Mouse (Mus musculus) E14TG2a.4 (cell line): ENCODE results near the gene Hist1h2ae.
"Not testable (repeated sequence)": the region's sequence is repeated elsewhere in the genome, so short reads cannot be mapped to it uniquely, and the experiment has no call there.

Experiments
- H3K27me3 ChIP-seq: 2 replicates; pipeline ENCODE4 v1.6.1; 2014; ENCODE audit warnings: low read length, control low read depth; ENCODE audit not compliant: insufficient read depth
- H3K36me3 ChIP-seq: 2 replicates; pipeline ENCODE4 v1.6.1; 2014; ENCODE audit warnings: low read length, control low read depth; ENCODE audit not compliant: insufficient read depth
- H3K4me1 ChIP-seq: replicated peaks from 2 replicates; pipeline ENCODE4 v1.6.1; 2014; ENCODE audit warnings: low read depth, low read length, control low read depth
- H3K4me3 ChIP-seq: replicated peaks from 2 replicates; pipeline ENCODE4 v1.5.1; 2014; ENCODE audit warnings: mild to moderate bottlenecking, low read length
- H3K9me3 ChIP-seq: 2 replicates; pipeline ENCODE4 v1.6.1; 2014; ENCODE audit warnings: low read length, control low read depth
- CTCF ChIP-seq: conservative IDR thresholded peaks from 2 replicates; pipeline ENCODE4 v1.5.1; 2014; ENCODE audit warnings: low read length
- NANOG ChIP-seq: IDR thresholded peaks from 2 replicates; pipeline ENCODE4 v1.6.1; 2014; ENCODE audit warnings: borderline replicate concordance, low read length, mixed read lengths
- POU5F1 ChIP-seq: IDR thresholded peaks from 2 replicates; pipeline ENCODE4 v1.6.1; 2014; ENCODE audit warnings: low read length, borderline replicate concordance

Hist1h2ae gene

DNA sequence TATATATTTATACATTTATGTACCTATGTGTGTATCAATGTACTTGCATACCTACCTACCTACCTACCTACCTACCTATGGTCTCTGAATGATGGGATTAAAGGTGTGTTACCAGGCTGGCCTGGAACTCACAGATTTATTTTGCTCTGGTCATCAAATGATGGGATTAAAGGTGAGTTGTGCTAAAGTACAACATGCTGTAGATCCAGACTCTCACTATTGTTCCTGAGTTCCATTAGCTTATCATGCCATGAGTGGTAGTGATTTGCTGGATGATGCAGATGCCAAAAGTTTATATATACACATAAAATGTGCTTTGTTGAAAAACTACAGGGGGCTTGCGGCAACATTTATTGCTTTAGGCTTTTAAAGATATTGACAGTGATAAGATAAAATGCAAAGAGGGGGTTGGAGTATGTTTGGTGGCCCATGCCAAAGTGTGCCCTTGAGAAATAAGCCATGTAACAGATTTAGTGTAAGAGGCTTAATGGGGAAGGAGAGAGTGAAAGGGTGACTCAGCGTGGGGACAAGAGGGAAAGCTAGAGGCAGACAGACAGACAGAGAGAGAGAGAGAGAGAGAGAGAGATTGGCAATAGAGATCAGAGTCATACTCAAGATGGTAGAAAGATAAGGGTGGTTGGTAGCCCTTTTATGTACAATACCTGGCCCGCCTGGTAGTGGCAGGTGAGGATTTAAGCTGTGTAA is 33.9 kb downstream of the Hist1h2ae start:
- Histone ChIP-seq H3K36me3 (no peaks in the 10 kb centered on the region; the same call in 1 of the 2 replicates), H3K9me3 (no peaks in the 10 kb centered on the region), H3K4me1 (peaks cover 35% of the 10 kb centered on the region), H3K4me3 (no peak overlapping the region; the same call in 1 of the 2 replicates), H3K27me3 (no peaks in the 10 kb centered on the region)
- TF ChIP-seq CTCF (no peak), NANOG (no peak), POU5F1 (no peak)

DNA sequence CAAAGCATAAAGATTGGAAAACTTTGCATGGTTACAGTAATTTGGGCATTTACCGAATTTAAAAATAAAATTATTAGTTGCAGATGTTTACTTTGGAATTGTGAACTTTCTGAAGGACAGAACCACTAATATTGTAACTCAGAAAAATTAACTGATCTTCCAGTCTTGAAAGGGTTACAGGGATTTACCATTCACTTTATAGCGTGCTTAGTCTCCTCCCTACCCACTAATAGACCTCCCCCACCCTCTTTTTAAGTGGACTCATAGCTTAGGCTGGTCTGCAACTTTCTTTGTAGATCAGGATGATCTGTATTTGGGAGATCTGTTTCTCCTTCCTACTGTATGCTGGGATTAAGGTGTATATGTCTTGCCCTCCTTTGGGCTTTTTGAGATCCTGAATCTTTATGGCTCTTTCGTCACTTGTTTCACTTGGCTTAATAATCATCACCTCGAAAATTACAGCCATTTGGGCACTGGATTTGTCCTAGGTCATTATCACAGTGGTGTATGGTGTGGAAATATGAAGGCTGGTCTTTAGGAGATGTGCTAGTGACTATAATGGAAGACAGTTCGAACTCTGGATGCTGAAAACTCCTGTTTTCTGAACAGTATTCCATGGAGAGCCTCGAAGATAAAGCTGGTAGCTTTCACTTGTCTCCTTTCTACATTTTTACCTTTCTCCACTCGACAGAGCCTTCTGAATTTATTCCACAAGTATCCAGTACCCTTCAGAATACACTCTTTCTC is 34.8 kb downstream of the Hist1h2ae start:
- peak overlapping the region; percentile 83 for H3K4me3 ChIP-seq
- H3K9me3 ChIP-seq: no peaks in the 10 kb centered on the region
- TF ChIP-seq NANOG: no peak
- no peak for TF ChIP-seq POU5F1
- no peak for TF ChIP-seq CTCF
- H3K27me3 ChIP-seq: no peaks in the 10 kb centered on the region
- peaks cover 37% of the 10 kb centered on the region for H3K4me1 ChIP-seq
- H3K36me3 ChIP-seq: no peaks in the 10 kb centered on the region; the same call in 1 of the 2 replicates

DNA sequence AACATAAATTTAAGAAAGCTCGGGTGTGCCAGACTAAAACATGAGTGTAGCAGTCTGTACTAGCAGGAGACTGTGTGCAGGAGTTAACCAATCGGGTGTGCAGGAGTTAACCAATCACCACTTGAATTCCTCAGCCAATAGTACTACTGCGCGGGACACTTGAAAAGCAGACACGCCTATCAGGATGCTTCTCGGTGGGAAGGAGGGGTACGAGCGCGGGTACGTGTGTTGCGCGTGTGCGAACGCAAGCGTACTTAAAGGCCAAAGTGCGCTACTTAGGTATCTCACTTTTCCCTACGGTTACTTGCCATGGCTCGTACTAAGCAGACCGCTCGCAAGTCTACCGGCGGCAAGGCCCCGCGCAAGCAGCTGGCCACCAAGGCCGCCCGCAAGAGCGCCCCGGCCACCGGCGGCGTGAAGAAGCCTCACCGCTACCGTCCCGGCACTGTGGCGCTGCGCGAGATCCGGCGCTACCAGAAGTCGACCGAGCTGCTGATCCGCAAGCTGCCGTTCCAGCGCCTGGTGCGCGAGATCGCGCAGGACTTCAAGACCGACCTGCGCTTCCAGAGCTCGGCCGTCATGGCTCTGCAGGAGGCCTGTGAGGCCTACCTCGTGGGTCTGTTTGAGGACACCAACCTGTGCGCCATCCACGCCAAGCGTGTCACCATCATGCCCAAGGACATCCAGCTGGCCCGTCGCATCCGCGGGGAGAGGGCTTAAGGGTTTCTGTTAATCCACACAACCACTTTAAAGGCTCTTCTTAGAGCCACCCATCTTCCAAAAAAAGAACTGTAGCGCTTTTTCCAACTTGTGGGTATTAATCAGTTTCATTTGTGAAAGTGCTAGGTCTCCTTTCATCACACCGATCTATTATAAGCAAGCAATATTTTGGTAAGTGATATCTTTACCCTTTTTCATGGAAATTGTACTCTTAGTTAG is 35.6 kb downstream of the Hist1h2ae start, which contains the start of gene Hist1h3g:
Hist1h3g (plus strand) TSS at position 286 of the 939 bp plus-strand sequence.
- Histone ChIP-seq H3K4me1 (peaks cover 37% of the 10 kb centered on the region), H3K4me3 (peak within 1 kb of the TSS; percentile 83)
- not testable (repeated sequence) for H3K9me3 ChIP-seq, H3K36me3 ChIP-seq, H3K27me3 ChIP-seq

DNA sequence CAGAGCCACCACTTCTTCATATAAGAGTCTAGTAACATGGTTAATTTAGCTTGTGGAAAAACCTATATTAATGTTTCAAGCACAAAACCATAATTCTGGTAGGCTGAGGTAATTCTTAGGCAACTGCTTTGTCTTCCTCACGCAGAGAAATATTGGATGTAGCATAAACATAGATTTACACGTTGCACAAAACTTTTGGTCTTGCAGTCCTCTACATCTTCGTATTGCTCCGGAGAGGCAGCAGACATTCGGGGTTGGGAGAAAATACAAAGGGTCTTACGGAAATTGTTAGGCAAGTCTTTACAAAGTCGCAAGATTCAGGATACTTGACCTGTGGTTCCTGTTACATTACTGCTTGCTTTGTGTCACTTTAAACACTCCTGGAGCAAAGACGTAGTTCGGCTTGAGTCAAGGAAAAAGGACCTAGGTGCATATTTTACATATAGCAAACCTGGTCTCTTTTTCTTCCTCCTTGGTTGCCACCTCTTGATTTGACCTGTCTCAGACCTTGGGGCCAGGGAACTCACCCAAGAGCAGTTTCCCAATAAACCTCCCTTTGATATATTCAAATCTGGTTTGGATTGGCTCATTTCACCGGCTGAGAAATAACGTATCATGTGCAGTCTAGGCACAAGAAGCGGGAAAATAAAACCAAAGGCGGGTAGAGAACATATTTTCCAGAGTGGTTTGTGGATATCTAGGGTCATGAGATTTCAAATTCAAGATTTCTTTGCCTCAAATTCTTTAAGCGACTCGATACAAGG is 36.5 kb downstream of the Hist1h2ae start:
- H3K9me3 ChIP-seq: no peaks in the 10 kb centered on the region
- no peak for TF ChIP-seq POU5F1
- no peak for TF ChIP-seq NANOG
- no peak for TF ChIP-seq CTCF
- H3K4me1 ChIP-seq: peaks cover 37% of the 10 kb centered on the region
- H3K27me3 ChIP-seq: no peaks in the 10 kb centered on the region
- H3K36me3 ChIP-seq: no peaks in the 10 kb centered on the region; the same call in 1 of the 2 replicates
- peak overlapping the region; percentile 83 for H3K4me3 ChIP-seq

DNA sequence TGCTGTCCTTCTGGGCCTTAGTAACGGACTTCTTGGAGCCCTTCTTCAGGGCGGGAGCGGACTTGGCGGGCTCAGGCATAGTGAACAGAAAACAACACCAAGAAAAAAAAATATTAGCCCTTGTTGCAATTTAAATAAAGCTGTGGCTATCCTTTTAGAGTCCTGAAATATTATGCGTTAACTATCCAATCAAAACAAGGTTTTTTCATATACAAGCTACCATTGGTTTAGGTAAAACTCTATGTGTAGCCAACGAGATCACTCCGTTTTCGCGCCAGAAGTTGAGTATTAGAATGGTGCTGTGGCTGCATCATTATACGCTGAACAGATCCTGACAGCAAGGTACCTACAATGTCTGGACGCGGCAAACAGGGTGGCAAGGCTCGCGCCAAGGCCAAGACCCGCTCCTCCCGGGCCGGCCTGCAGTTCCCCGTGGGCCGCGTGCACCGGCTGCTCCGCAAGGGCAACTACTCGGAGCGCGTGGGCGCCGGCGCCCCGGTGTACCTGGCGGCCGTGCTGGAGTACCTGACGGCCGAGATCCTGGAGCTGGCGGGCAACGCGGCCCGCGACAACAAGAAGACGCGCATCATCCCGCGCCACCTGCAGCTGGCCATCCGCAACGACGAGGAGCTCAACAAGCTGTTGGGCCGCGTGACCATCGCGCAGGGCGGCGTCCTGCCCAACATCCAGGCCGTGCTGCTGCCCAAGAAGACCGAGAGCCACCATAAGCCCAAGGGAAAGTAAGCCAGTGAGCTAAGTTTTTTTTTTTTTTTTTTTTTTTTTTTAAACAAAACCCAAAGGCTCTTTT is 37.3 kb downstream of the Hist1h2ae start, which contains the start of gene Hist1h2af:
Hist1h2af (plus strand) TSS at position 347 of the 808 bp plus-strand sequence.
- not testable (repeated sequence) for H3K36me3 ChIP-seq, H3K9me3 ChIP-seq, H3K27me3 ChIP-seq
- peaks cover 37% of the 10 kb centered on the region for H3K4me1 ChIP-seq
- H3K4me3 ChIP-seq: peak within 1 kb of the TSS; percentile 83

DNA sequence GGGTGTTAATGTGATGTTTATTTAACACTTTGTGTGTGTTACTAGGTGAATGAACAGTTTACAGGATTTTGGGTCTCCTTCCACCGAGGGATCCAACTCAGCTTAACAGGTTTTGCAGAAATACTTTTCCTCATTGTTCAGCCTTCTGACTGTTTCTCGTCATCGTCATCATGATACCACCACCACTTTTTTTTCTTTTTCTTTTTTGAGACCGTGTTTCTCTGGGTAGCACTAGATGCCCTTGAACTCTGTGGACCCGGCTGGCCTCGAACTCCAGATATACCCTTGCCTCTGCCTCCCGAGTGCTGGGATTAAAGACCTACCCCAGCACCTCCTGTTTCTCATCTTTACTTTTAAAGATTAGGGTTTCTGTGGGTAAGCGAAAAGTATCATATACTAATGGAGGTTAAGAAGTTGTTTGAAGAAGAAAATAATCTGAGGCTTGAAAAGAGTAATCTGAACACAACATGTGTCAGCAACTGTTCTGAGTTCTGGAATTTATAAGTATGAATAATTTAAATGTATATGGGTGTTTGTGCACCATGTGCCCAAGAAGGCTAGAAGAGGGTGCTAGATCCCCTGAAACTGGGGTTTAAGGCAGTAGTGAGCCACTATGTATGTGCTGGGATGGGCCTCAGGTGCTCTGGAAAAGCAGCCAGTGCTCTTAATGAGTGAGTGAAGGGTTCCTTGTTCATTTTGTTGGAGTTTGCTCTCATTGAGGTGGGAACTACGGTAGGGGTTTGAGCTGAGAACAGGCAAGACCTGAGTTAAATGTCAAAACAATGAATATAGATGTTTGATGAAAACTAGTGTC is 38.6 kb downstream of the Hist1h2ae start:
- H3K27me3 ChIP-seq: no peaks in the 10 kb centered on the region
- H3K4me1 ChIP-seq: peaks cover 31% of the 10 kb centered on the region
- no peak for TF ChIP-seq CTCF
- TF ChIP-seq POU5F1: no peak
- no peak for TF ChIP-seq NANOG
- no peaks in the 10 kb centered on the region; the same call in 1 of the 2 replicates for H3K36me3 ChIP-seq
- peak overlapping the region; percentile 83 for H3K4me3 ChIP-seq
- H3K9me3 ChIP-seq: no peaks in the 10 kb centered on the region
